Mouse (Mus musculus): ENCODE results near the gene Fgfr2. TPM values are rescaled to one million over a fixed set of nuclear protein-coding genes. Genes with fewer than 3 reads are reported as not detected.

Fgfr2 gene
- polyA plus RNA-seq, 1 experiment from 2014 or later: 11.4 TPM

DNA sequence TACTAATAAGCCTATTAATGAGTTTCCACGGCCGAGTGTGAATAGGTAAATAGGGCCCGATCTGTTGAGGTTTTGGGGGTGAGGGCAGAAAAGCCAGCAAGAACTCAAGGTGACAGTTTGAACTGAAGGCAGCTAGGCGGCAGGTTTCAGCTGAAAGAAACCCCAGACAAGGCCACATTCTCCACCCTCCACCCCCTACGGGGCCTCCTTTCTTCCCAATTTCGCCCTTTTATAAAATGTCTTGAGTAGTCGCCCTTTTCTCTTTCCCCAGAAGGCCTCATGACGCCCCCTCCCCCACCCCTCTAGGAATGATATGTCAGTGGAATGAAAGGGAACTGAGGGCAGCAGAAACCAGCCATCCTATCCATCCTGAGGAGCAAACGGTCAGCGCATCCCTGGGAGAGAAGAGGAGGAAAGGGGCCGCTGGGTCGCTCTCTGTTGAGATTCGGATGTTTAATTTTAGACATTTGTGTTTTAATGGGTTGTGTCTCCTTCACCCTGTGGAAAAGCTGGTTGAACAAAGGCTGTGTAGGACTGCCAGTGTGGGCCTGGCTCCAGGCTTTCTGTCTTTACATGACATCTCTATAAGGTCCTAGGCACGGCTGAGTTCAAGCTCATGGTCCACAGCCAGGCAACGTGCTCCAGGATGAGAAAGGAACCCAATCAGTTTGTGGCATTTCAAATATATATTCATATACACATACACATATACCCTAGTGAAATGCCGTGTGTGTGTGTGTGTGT is 2853.9 kb downstream of the Fgfr2 start:
- H3K4me1 ChIP-seq (ENCODE audit: control insufficient read depth, low read depth, low read length): no peaks in the 10 kb centered on the region
- H3K27ac ChIP-seq (ENCODE audit: low read length): no peak overlapping the region
- no peak overlapping the region for H3K9ac ChIP-seq (ENCODE audit: low read depth, low read length)
- no peak for ATAC-seq (ENCODE audit: low read depth)
- H3K9me3 ChIP-seq (replicated peaks; ENCODE audit: control insufficient read depth, low read length): no peaks in the 10 kb centered on the region
- 55% methylated on average over 16 of the region's 16 CpGs for WGBS (ENCODE audit: insufficient replicate concordance)
- H3K27me3 ChIP-seq (ENCODE audit: control insufficient read depth, insufficient read depth, low read depth, low read length): peaks cover 29% of the 10 kb centered on the region
- H3K4me2 ChIP-seq (ENCODE audit: low read depth, low read length): no peak overlapping the region
- H3K36me3 ChIP-seq (ENCODE audit: control insufficient read depth, insufficient read depth): no peaks in the 10 kb centered on the region
- H3K4me3 ChIP-seq (ENCODE audit: low read depth, low read length): no peak overlapping the region

DNA sequence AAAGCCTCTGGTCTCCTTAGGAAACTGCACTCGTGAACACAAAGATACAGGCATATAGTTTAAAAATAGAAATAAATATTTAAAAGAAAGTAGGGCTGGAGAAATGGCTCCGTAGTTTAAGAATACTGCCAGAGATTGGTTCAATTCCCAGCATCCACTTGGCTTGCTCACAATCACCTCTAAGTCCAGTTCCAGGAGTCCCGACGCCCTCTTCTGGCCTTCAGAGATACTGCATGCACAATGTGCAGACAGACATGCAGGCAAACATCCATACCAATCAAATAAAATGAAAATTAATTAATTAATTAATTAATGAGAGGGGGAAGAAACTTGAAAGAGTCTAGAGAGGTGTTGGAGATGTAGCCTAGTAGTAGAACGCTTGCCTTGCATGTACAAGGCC is 2856.1 kb downstream of the Fgfr2 start:
- H3K27me3 ChIP-seq (ENCODE audit: control insufficient read depth, insufficient read depth, low read depth, low read length): peaks cover 35% of the 10 kb centered on the region
- H3K36me3 ChIP-seq (ENCODE audit: control insufficient read depth, insufficient read depth): no peaks in the 10 kb centered on the region
- no peak overlapping the region for H3K4me3 ChIP-seq (ENCODE audit: low read depth, low read length)
- ATAC-seq (ENCODE audit: low read depth): no peak
- no peak overlapping the region for H3K4me2 ChIP-seq (ENCODE audit: low read depth, low read length)
- H3K9me3 ChIP-seq (replicated peaks; ENCODE audit: control insufficient read depth, low read length): no peaks in the 10 kb centered on the region
- H3K27ac ChIP-seq (ENCODE audit: low read length): no peak overlapping the region
- no peak overlapping the region for H3K9ac ChIP-seq (ENCODE audit: low read depth, low read length)
- WGBS (ENCODE audit: insufficient replicate concordance): 29% methylated on average over 5 of the region's 5 CpGs
- H3K4me1 ChIP-seq (ENCODE audit: control insufficient read depth, low read depth, low read length): no peaks in the 10 kb centered on the region

DNA sequence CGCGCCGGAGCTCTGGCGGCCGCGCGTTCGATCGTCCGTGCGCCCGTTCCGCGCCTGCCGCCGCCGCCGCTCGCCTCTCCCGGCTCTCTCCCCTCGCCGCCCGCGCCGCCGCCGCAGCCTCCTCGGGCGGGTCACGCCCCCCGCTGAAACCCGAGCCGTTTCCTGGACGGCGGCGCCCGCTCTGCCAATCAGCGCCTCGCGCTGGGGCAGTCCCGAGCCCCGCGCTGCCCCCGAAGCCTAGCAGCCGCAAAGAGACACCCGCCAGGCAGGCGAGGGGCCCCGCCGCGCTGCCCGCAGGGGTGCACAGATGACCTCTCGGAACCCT is 2857.0 kb downstream of the Fgfr2 start:
- peaks cover 35% of the 10 kb centered on the region for H3K27me3 ChIP-seq (ENCODE audit: control insufficient read depth, insufficient read depth, low read depth, low read length)
- H3K27ac ChIP-seq (ENCODE audit: low read length): peak overlapping the region; percentile 27; the same call in 1 of the 2 replicates
- 1% methylated on average over 51 of the region's 52 CpGs for WGBS (ENCODE audit: insufficient replicate concordance)
- peak overlapping the region; percentile 40; the same call in 1 of the 2 replicates for H3K9ac ChIP-seq (ENCODE audit: low read depth, low read length)
- no peaks in the 10 kb centered on the region for H3K9me3 ChIP-seq (replicated peaks; ENCODE audit: control insufficient read depth, low read length)
- no peaks in the 10 kb centered on the region for H3K36me3 ChIP-seq (ENCODE audit: control insufficient read depth, insufficient read depth)
- H3K4me2 ChIP-seq (ENCODE audit: low read depth, low read length): peak overlapping the region; percentile 50
- H3K4me1 ChIP-seq (ENCODE audit: control insufficient read depth, low read depth, low read length): no peaks in the 10 kb centered on the region
- peak overlapping the region; percentile 60 for H3K4me3 ChIP-seq (ENCODE audit: low read depth, low read length)
- ATAC-seq (ENCODE audit: low read depth): peak; percentile 89

DNA sequence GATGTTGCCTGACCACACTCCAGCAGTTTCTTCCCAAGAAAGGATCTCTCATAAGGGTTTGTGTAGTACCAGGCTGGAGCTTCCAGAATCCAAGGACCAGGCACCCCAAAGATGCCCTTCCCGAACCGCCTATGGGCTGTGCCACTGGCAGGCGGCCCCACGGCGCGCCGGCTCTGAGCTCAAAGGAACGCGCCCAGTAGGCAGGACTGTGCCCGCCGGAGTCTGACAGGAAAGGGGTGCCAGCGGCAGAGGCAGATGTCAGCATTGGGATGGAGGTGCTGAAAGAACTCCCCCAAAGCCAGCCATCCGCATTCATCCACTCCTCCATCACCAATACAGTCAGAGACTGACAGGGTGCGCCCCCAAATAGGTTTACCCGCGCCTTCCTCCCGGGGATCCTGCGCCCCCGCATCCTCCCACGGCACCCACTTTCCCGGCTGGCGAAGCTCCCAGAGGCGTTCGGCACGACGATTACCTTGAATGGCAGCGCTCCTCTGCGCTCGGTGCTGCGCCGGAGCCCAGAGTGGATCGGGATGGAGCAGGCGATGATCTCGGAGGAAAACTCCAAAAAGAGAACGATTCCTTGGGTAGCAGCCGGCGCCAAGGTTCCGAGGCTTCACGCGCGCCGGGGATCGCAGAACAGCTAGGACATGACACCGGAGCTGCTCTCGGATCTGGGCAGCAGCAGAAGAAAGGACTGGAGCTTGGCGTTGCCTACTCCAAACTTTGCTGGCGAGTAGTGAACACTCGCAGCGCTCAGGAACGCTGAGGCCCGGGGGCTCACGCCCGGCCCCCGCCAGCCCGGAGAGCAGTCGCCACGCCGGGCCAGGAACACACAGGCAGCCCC is 2857.6 kb downstream of the Fgfr2 start:
- 1% methylated on average over 58 of the region's 58 CpGs for WGBS (ENCODE audit: insufficient replicate concordance)

DNA sequence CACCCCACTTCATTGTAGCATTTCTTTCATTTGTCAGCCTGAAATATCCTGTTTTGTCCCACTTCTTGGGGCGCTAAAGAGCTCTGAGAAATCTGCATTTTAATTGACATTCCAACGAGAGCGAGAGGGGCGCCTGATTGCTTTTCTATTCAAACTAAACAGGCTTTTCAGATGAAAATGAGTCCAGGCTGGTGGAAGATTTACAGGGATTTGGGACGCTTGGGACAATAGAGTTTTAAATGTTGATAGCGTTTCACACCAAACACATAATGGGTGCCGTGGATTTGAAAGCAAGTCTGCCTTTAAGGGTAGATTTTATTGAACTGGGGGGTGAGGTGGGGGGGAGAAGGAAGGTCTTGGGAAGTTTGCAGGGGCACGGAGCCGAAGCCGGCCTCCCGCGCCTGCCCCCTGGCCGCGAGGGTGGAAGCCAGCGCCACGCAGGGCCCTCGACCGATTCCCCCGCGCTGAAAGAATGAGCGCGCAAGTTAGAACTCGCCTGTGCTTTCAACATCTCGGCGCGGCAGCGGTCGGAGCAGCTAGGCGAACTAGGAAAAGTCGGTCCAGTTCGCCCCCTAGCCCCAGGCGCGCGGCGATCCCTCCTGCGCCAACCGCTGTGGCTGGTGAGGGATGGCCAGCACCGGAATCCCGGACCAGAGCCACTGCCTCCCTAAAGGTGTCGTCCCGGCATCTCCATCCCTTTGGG is 2858.4 kb downstream of the Fgfr2 start:
- Histone ChIP-seq H3K27ac (ENCODE audit: low read length) (no peak overlapping the region), H3K4me2 (ENCODE audit: low read depth, low read length) (peak overlapping the region; percentile 50), H3K9me3 (replicated peaks; ENCODE audit: control insufficient read depth, low read length) (no peaks in the 10 kb centered on the region), H3K36me3 (ENCODE audit: control insufficient read depth, insufficient read depth) (no peaks in the 10 kb centered on the region), H3K9ac (ENCODE audit: low read depth, low read length) (peak overlapping the region; percentile 40), H3K4me3 (ENCODE audit: low read depth, low read length) (peak overlapping the region; percentile 60), H3K4me1 (ENCODE audit: control insufficient read depth, low read depth, low read length) (no peaks in the 10 kb centered on the region), H3K27me3 (ENCODE audit: control insufficient read depth, insufficient read depth, low read depth, low read length) (peaks cover 35% of the 10 kb centered on the region)
- peak; percentile 28; the same call in 1 of the 2 replicates for ATAC-seq (ENCODE audit: low read depth)
- WGBS (ENCODE audit: insufficient replicate concordance): under 1% methylated on average over 41 of the region's 41 CpGs

More for the DNA sequence above, 2857.6 kb downstream of the Fgfr2 start:
- Histone ChIP-seq H3K9me3 (replicated peaks; ENCODE audit: control insufficient read depth, low read length) (no peaks in the 10 kb centered on the region), H3K9ac (ENCODE audit: low read depth, low read length) (peak overlapping the region; percentile 40), H3K4me1 (ENCODE audit: control insufficient read depth, low read depth, low read length) (no peaks in the 10 kb centered on the region), H3K27me3 (ENCODE audit: control insufficient read depth, insufficient read depth, low read depth, low read length) (peaks cover 35% of the 10 kb centered on the region), H3K36me3 (ENCODE audit: control insufficient read depth, insufficient read depth) (no peaks in the 10 kb centered on the region), H3K4me3 (ENCODE audit: low read depth, low read length) (peak overlapping the region; percentile 60), H3K27ac (ENCODE audit: low read length) (peak overlapping the region; percentile 27; the same call in 1 of the 2 replicates), H3K4me2 (ENCODE audit: low read depth, low read length) (peak overlapping the region; percentile 50)
- ATAC-seq (ENCODE audit: low read depth): peak; percentile 38

DNA sequence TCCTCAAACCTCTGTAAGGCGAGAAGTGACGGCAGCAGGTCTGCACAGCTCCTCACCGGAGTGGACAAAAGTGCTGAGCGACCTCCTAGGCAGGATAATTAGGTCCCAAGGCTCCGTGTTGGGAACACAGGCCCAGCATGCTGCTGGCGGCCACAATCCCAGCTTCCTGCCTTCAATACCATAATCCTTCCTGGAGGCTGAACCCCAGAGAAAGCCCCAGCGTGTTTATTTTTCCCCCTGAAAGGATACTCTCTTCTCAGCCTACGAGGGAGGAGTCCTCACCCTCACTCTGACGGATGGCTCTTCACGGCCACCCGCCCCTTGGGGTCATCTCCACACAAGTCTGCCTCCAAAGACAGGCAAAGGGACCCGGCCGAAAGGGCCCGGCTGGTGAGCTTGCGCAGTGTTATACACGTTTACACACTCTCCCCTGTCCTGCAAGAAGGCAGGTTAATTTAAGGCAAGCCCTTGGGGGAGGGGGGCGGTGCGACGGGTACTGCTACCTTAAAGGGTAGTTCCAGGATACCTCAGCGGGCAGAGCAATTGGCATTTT is 2859.3 kb downstream of the Fgfr2 start:
- no peak overlapping the region for H3K27ac ChIP-seq (ENCODE audit: low read length)
- ATAC-seq (ENCODE audit: low read depth): no peak
- H3K4me1 ChIP-seq (ENCODE audit: control insufficient read depth, low read depth, low read length): no peaks in the 10 kb centered on the region
- H3K4me3 ChIP-seq (ENCODE audit: low read depth, low read length): peak overlapping the region; percentile 60
- H3K9ac ChIP-seq (ENCODE audit: low read depth, low read length): no peak overlapping the region; the same call in 1 of the 2 replicates
- no peaks in the 10 kb centered on the region for H3K9me3 ChIP-seq (replicated peaks; ENCODE audit: control insufficient read depth, low read length)
- 5% methylated on average over 20 of the region's 20 CpGs for WGBS (ENCODE audit: insufficient replicate concordance)
- H3K27me3 ChIP-seq (ENCODE audit: control insufficient read depth, insufficient read depth, low read depth, low read length): peaks cover 35% of the 10 kb centered on the region
- no peaks in the 10 kb centered on the region for H3K36me3 ChIP-seq (ENCODE audit: control insufficient read depth, insufficient read depth)
- H3K4me2 ChIP-seq (ENCODE audit: low read depth, low read length): peak overlapping the region; percentile 50

DNA sequence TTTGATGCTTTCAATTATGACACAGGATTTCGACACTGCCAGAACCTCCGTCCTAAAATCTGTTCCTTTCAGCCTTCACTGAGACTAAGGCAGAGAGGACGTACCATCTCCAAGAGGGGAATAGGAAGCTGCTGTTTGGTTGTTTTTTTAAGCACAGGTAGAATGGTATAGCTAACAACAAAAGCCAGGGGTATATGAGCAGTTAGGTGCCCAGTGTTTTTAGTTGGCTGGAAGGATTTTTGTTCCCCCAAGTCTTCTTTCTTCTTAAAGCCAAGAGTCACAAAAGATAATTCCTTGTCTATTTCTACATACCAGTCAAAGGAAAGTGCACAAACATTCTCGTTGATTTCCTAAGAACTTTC is 2859.9 kb downstream of the Fgfr2 start:
- H3K9me3 ChIP-seq (replicated peaks; ENCODE audit: control insufficient read depth, low read length): no peaks in the 10 kb centered on the region
- no peaks in the 10 kb centered on the region for H3K4me1 ChIP-seq (ENCODE audit: control insufficient read depth, low read depth, low read length)
- peaks cover 35% of the 10 kb centered on the region for H3K27me3 ChIP-seq (ENCODE audit: control insufficient read depth, insufficient read depth, low read depth, low read length)
- H3K36me3 ChIP-seq (ENCODE audit: control insufficient read depth, insufficient read depth): no peaks in the 10 kb centered on the region
- H3K9ac ChIP-seq (ENCODE audit: low read depth, low read length): no peak overlapping the region
- no peak overlapping the region for H3K4me3 ChIP-seq (ENCODE audit: low read depth, low read length)
- H3K27ac ChIP-seq (ENCODE audit: low read length): no peak overlapping the region
- ATAC-seq (ENCODE audit: low read depth): no peak
- H3K4me2 ChIP-seq (ENCODE audit: low read depth, low read length): peak overlapping the region; percentile 50; the same call in 1 of the 2 replicates
- 37% methylated on average over 4 of the region's 4 CpGs for WGBS (ENCODE audit: insufficient replicate concordance)

DNA sequence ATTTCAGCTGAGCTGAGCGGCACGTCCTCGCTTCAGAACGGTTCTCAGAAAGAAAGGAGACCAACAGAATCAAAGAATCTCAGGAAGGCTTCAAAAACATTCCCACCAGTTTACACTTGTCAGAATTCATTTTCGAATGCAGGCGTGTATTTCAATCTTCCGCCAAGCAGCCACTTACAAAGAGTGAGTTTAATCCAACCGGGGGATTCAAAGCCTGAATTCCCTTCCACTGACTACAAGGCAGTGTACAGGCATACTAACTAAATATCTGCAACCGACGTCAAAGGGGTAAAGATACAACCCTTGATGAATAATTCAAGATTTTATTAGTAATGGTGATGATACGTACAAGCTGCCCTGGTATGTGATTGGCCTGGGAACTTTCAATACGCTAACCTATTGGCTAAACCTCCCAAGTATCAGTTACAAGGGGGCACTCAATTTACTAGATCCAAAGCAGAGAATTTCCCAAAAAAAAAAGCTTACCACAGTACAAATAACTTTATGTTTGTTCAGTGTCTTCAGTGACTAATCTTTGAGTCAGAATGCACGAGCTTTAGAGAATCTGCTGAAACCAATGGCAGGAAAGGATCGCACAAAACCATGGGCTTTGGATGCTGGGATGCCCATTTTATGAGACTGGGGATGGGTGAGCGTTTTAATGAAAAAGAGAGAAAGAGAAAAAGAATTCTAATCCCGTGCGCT is 2860.5 kb downstream of the Fgfr2 start:
- Histone ChIP-seq H3K4me1 (ENCODE audit: control insufficient read depth, low read depth, low read length) (no peaks in the 10 kb centered on the region), H3K27ac (ENCODE audit: low read length) (no peak overlapping the region), H3K9me3 (replicated peaks; ENCODE audit: control insufficient read depth, low read length) (no peaks in the 10 kb centered on the region), H3K4me3 (ENCODE audit: low read depth, low read length) (no peak overlapping the region), H3K9ac (ENCODE audit: low read depth, low read length) (no peak overlapping the region), H3K27me3 (ENCODE audit: control insufficient read depth, insufficient read depth, low read depth, low read length) (peaks cover 35% of the 10 kb centered on the region), H3K4me2 (ENCODE audit: low read depth, low read length) (no peak overlapping the region), H3K36me3 (ENCODE audit: control insufficient read depth, insufficient read depth) (no peaks in the 10 kb centered on the region)
- no peak for ATAC-seq (ENCODE audit: low read depth)
- WGBS (ENCODE audit: insufficient replicate concordance): 31% methylated on average over 17 of the region's 17 CpGs
